Mouse (Mus musculus) liver, embryonic 13.5 days (tissue): Measurements from ENCODE around the gene Olfr678. TPM values are rescaled to one million over a fixed set of nuclear protein-coding genes. Genes with fewer than 3 reads are reported as not detected.
"Not testable (repeated sequence)": the region's sequence is repeated elsewhere in the genome, so short reads cannot be mapped to it uniquely, and the experiment has no call there.

Experiments used
- ATAC-seq: fragments of 200-750 bp; cut with Nextera tagmentation; 2 replicates; pipeline ENCODE4 v1.8.0; 2017; ENCODE audit warnings: low read depth, mild to moderate bottlenecking, moderate number of reproducible peaks, moderate library complexity
- DNase-seq: peaks from one replicate; pipeline ENCODE4 v3.0.0; 2022
- H3K27ac ChIP-seq: fragments of 300-500 bp; sonication (generic); 2 replicates; pipeline ENCODE4 v1.5.1; 2015; ENCODE audit warnings: moderate library complexity, mild to moderate bottlenecking, inconsistent platforms
- H3K27me3 ChIP-seq: fragments of 300-500 bp; sonication (generic); 2 replicates; pipeline ENCODE4 v1.6.1; 2015; ENCODE audit warnings: mild to moderate bottlenecking, inconsistent platforms
- H3K36me3 ChIP-seq: fragments of 300-500 bp; sonication (generic); 2 replicates; pipeline ENCODE4 v1.6.1; 2015; ENCODE audit warnings: mild to moderate bottlenecking, inconsistent platforms
- H3K4me1 ChIP-seq: fragments of 300-500 bp; sonication (generic); replicated peaks from 2 replicates; pipeline ENCODE4 v1.6.1; 2015; ENCODE audit warnings: inconsistent platforms
- H3K4me2 ChIP-seq: fragments of 300-500 bp; sonication (generic); 2 replicates; pipeline ENCODE4 v1.6.1; 2015; ENCODE audit warnings: inconsistent platforms, mild to moderate bottlenecking, moderate library complexity
- H3K4me3 ChIP-seq: fragments of 300-500 bp; sonication (generic); replicated peaks from 2 replicates; pipeline ENCODE4 v1.5.1; 2015; ENCODE audit warnings: mild to moderate bottlenecking, inconsistent platforms
- H3K9ac ChIP-seq: fragments of 300-500 bp; sonication (generic); 2 replicates; pipeline ENCODE4 v1.6.1; 2015; ENCODE audit warnings: mild to moderate bottlenecking, inconsistent platforms
- H3K9me3 ChIP-seq: fragments of 300-500 bp; sonication (generic); replicated peaks from 2 replicates; pipeline ENCODE4 v1.6.1; 2016; ENCODE audit warnings: inconsistent platforms
- WGBS: fragments of 180-500 bp; shearing (Covaris S2); methylation state at CpG from one replicate; pipeline ENCODE4 v1.1.7; 2015; ENCODE audit not compliant: insufficient replicate concordance; 5-methylcytosine and 5-hydroxymethylcytosine counted together
- polyA plus RNA-seq: library from polyadenylated mRNA; unstranded; fragments of >200 nt; fragmentation: Nextera tagmentation; extraction: Ambion mirVana; gene quantifications from 2 replicates; pipeline ENCODE4 v1.2.1, GENCODE M21; 2015

Gene Olfr678
- polyA plus RNA-seq = not detected in 2 replicates

GRCm38 (mm10) chr7:105064175-105064574 is at the start of gene Olfr678:
Olfr678 (plus strand) TSS chr7:105064475.
- Histone ChIP-seq H3K27me3 (no peaks in the 10 kb centered on the region), H3K9me3 (no peaks in the 10 kb centered on the region; the same call in 1 of the 2 replicates), H3K27ac (no peak within 1 kb of the TSS), H3K36me3 (no peaks in the 10 kb centered on the region), H3K4me2 (no peak within 1 kb of the TSS), H3K4me1 (no peaks in the 10 kb centered on the region), H3K9ac (no peak within 1 kb of the TSS), H3K4me3 (no peak within 1 kb of the TSS)
- DNase-seq (no peak), ATAC-seq (no peak)
- 55% methylated on average over 1 of the region's 1 CpGs for WGBS

- H3K4me2 ChIP-seq = no peak overlapping the region
- H3K9ac ChIP-seq = no peak overlapping the region
- H3K4me1 ChIP-seq = no peaks in the 10 kb centered on the region
- no peaks in the 10 kb centered on the region for H3K27me3 ChIP-seq
- DNase-seq = no peak
- WGBS = 38% methylated on average over 1 of the region's 1 CpGs
- H3K36me3 ChIP-seq = no peaks in the 10 kb centered on the region
- no peak overlapping the region for H3K27ac ChIP-seq
- no peaks in the 10 kb centered on the region for H3K9me3 ChIP-seq
- no peak for ATAC-seq
- H3K4me3 ChIP-seq = no peak overlapping the region
Measured at GRCm38 (mm10) chr7:105022530-105022929, 41.7 kb upstream of the Olfr678 start.

DNA sequence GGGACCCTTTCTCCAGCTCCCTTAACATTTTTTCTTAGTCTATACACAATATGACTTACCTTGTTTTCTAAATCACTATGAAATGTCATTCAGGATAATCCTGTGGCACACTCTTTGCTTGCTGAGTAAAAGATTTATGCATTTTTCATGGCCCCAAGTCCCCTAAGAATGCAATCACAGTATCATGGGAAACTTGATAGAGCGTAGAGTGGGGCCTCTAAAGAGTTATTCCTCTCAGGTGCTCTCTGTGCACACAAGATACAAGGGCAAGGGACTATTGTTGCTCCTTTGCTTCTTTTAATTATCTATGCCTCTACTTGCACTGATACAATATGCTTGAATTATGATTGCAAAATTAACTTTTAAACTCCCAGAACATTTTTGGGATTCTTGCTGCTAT is 35.9 kb upstream of the Olfr678 start, which contains the start of gene Olfr675:
Gene Olfr675, minus strand, starts transcription at position 101 of the 400 bp plus-strand sequence.
- H3K9ac ChIP-seq = no peak within 1 kb of the TSS
- H3K4me1 ChIP-seq = no peaks in the 10 kb centered on the region
- DNase-seq (no peak), ATAC-seq (no peak)
- no peak within 1 kb of the TSS for H3K4me2 ChIP-seq
- 54% methylated on average over 1 of the region's 1 CpGs for WGBS
- H3K9me3 ChIP-seq = no peaks in the 10 kb centered on the region
- no peak within 1 kb of the TSS for H3K27ac ChIP-seq
- no peaks in the 10 kb centered on the region for H3K27me3 ChIP-seq
- H3K36me3 ChIP-seq = no peaks in the 10 kb centered on the region
- H3K4me3 ChIP-seq = no peak within 1 kb of the TSS

- H3K36me3 ChIP-seq = no peaks in the 10 kb centered on the region
- ATAC-seq (no peak), DNase-seq (no peak)
- no peaks in the 10 kb centered on the region for H3K27me3 ChIP-seq
- no peak within 1 kb of the TSS for H3K27ac ChIP-seq
- no peaks in the 10 kb centered on the region for H3K4me1 ChIP-seq
- no peak within 1 kb of the TSS for H3K4me2 ChIP-seq
- no peak within 1 kb of the TSS for H3K4me3 ChIP-seq
- H3K9me3 ChIP-seq = no peaks in the 10 kb centered on the region
- no peak within 1 kb of the TSS for H3K9ac ChIP-seq
Measured at GRCm38 (mm10) chr7:105032398-105032797, 31.9 kb upstream of the Olfr678 start, which contains the start of gene Olfr676. Olfr676 (plus strand) TSS chr7:105032698.

DNA sequence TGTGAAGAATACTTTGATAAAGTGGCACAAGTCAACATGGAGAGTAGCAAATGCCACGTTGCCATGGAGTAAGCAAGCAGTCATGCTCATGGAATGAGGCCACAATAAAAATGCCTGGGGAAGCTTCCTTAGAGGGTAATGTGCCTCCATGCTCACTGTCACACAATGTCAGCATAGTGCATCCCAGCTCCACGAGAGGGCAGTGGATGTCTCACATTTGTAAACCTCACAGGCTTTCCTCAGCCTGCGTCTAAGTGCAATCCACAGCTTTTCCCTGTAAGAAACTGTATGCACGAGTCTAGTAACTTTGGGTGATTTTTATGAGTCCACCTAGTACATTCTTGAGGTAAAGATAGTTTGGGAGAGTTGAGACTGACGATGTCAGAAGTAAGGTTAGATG is 30.4 kb upstream of the Olfr678 start:
- H3K9ac ChIP-seq, H3K4me3 ChIP-seq, H3K9me3 ChIP-seq, H3K4me1 ChIP-seq, H3K36me3 ChIP-seq, H3K27ac ChIP-seq, DNase-seq, H3K27me3 ChIP-seq, ATAC-seq, H3K4me2 ChIP-seq: not testable (repeated sequence)
- 32% methylated on average over 5 of the region's 5 CpGs for WGBS

DNA sequence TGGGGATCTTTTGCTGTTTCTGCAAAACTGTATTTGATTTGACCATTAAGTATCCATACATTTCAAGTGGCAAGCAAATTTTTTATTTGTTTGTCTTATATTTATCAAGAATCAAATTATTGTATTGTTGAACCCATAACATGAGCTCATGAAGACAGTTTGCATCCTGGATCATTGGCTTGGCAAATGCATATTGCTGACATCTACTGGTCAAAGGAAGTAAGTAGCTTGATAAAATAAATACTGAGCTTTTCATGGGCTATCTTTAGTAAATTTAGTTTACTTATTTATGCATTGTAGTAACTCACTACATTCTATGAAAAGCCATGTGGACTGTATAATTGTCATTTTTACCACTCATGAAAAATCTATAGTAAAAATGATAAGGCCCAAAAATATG is 5.3 kb upstream of the Olfr678 start:
- Histone ChIP-seq H3K9me3 (no peaks in the 10 kb centered on the region; the same call in 1 of the 2 replicates), H3K9ac (no peak overlapping the region), H3K4me2 (no peak overlapping the region), H3K4me3 (no peak overlapping the region), H3K27me3 (no peaks in the 10 kb centered on the region), H3K36me3 (no peaks in the 10 kb centered on the region), H3K4me1 (no peaks in the 10 kb centered on the region), H3K27ac (no peak overlapping the region)
- ATAC-seq = no peak
- no peak for DNase-seq

GRCm38 (mm10) chr7:105080905-105081304 is 16.6 kb downstream of the Olfr678 start, which contains the start of gene Olfr679:
Olfr679 (plus strand) TSS chr7:105081205.
- Histone ChIP-seq H3K27ac (no peak within 1 kb of the TSS), H3K36me3 (no peaks in the 10 kb centered on the region), H3K4me3 (no peak within 1 kb of the TSS), H3K9me3 (no peaks in the 10 kb centered on the region), H3K4me2 (no peak within 1 kb of the TSS), H3K9ac (no peak within 1 kb of the TSS), H3K27me3 (no peaks in the 10 kb centered on the region), H3K4me1 (no peaks in the 10 kb centered on the region)
- 24% methylated on average over 1 of the region's 1 CpGs for WGBS
- ATAC-seq = no peak
- no peak for DNase-seq

DNA sequence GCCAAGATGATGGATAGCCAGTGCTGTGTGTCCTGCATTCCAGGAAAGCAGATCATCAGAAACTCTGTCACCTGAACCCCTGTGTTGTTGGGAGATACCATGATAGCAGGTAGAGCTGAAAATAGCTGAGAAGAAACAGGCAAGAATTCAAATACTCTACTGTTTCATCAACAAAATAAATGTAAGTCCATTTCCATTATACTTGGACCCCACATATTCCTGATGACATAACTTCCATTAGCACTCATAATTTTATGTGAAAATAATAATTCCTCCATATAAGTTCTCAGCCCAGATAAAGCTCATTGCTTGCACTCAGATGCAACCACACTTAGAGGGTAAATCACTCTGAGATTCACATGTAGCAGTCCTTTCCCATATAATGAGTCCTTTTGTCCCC is 28.4 kb downstream of the Olfr678 start, which contains the start of gene Olfr680-ps1:
Gene Olfr680-ps1, minus strand, starts transcription at position 101 of the 400 bp plus-strand sequence.
- H3K4me2 ChIP-seq, H3K27ac ChIP-seq, H3K27me3 ChIP-seq, DNase-seq, ATAC-seq, H3K36me3 ChIP-seq, H3K9me3 ChIP-seq, H3K4me1 ChIP-seq, H3K9ac ChIP-seq, H3K4me3 ChIP-seq: not testable (repeated sequence)

DNA sequence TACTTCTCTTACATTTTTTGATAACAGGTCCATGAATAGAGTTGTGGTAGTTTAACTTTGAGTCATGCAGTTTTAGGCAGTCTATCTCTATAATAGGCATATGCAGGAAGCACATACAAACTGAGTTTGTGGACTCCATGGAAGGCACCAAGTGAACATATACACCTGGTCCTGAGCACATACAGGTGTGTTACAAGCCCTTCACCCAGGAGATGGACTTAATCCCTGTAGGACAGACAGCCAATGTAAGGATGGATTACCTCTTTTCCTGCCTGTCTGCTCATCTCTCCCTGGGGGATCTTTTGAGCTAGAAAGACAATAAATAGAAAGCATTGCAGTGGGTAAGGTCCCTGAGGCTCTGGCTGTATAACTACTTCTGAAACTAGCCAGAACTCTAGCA is 52.3 kb downstream of the Olfr678 start, which contains the start of gene Olfr681:
Gene Olfr681, plus strand, starts transcription at position 301 of the 400 bp plus-strand sequence.
- ATAC-seq (no peak), DNase-seq (no peak)
- H3K4me1 ChIP-seq = no peaks in the 10 kb centered on the region
- no peak within 1 kb of the TSS for H3K27ac ChIP-seq
- H3K36me3 ChIP-seq = no peaks in the 10 kb centered on the region
- H3K9ac ChIP-seq = no peak within 1 kb of the TSS
- no peaks in the 10 kb centered on the region for H3K27me3 ChIP-seq
- H3K4me2 ChIP-seq = no peak within 1 kb of the TSS
- H3K4me3 ChIP-seq = no peak within 1 kb of the TSS
- H3K9me3 ChIP-seq = no peaks in the 10 kb centered on the region

Other genes starting within 250 kb of the Olfr678 start
- gene Usp17lb, start 221.9 kb upstream of the Olfr678 start, polyA plus RNA-seq = not detected in 2 replicates
- gene Usp17la, start 207.5 kb upstream of the Olfr678 start, polyA plus RNA-seq = not detected in 2 replicates
- gene Olfr665, start 186.4 kb upstream of the Olfr678 start, polyA plus RNA-seq = not detected in 2 replicates
- not detected in 2 replicates for gene Olfr666, start 168.5 kb upstream of the Olfr678 start, polyA plus RNA-seq
- gene Olfr667, start 143.0 kb upstream of the Olfr678 start, polyA plus RNA-seq = not detected in 2 replicates
- gene Olfr668, start 136.4 kb upstream of the Olfr678 start, polyA plus RNA-seq = not detected in 2 replicates
- not detected in 2 replicates for gene Olfr669, start 130.2 kb upstream of the Olfr678 start, polyA plus RNA-seq
- gene Olfr670, start 101.9 kb upstream of the Olfr678 start, polyA plus RNA-seq = not detected in 2 replicates
- gene Olfr671, start 85.3 kb upstream of the Olfr678 start, polyA plus RNA-seq = not detected in 2 replicates
- gene Olfr672, start 62.4 kb upstream of the Olfr678 start, polyA plus RNA-seq = not detected in 2 replicates
- gene Olfr675, start 36.0 kb upstream of the Olfr678 start, polyA plus RNA-seq = not detected in 2 replicates
- gene Olfr676, start 31.8 kb upstream of the Olfr678 start, polyA plus RNA-seq = not detected in 2 replicates
- not detected in 2 replicates for gene Olfr677, start 13.1 kb upstream of the Olfr678 start, polyA plus RNA-seq
- not detected in 2 replicates for gene Olfr679, start 16.7 kb downstream of the Olfr678 start, polyA plus RNA-seq
- not detected in 2 replicates for gene Olfr680-ps1, start 28.3 kb downstream of the Olfr678 start, polyA plus RNA-seq
- not detected in 2 replicates for gene Olfr681, start 52.4 kb downstream of the Olfr678 start, polyA plus RNA-seq
- not detected in 2 replicates for gene Olfr683, start 82.5 kb downstream of the Olfr678 start, polyA plus RNA-seq
- gene Olfr684, start 99.2 kb downstream of the Olfr678 start, polyA plus RNA-seq = not detected in 2 replicates
- not detected in 2 replicates for gene Olfr685, start 121.5 kb downstream of the Olfr678 start, polyA plus RNA-seq
- gene Olfr686, start 143.0 kb downstream of the Olfr678 start, polyA plus RNA-seq = not detected in 2 replicates
- gene Olfr688, start 223.6 kb downstream of the Olfr678 start, polyA plus RNA-seq = not detected in 2 replicates
- gene Olfr689, start 246.7 kb downstream of the Olfr678 start, polyA plus RNA-seq = not detected in 2 replicates